Mouse (Mus musculus): ENCODE results near the gene Usp20. TPM values are rescaled to one million over a fixed set of nuclear protein-coding genes. Genes with fewer than 3 reads are reported as not detected.

Gene Usp20
- polyA plus RNA-seq, 1 experiment: 48.1 TPM

DNA sequence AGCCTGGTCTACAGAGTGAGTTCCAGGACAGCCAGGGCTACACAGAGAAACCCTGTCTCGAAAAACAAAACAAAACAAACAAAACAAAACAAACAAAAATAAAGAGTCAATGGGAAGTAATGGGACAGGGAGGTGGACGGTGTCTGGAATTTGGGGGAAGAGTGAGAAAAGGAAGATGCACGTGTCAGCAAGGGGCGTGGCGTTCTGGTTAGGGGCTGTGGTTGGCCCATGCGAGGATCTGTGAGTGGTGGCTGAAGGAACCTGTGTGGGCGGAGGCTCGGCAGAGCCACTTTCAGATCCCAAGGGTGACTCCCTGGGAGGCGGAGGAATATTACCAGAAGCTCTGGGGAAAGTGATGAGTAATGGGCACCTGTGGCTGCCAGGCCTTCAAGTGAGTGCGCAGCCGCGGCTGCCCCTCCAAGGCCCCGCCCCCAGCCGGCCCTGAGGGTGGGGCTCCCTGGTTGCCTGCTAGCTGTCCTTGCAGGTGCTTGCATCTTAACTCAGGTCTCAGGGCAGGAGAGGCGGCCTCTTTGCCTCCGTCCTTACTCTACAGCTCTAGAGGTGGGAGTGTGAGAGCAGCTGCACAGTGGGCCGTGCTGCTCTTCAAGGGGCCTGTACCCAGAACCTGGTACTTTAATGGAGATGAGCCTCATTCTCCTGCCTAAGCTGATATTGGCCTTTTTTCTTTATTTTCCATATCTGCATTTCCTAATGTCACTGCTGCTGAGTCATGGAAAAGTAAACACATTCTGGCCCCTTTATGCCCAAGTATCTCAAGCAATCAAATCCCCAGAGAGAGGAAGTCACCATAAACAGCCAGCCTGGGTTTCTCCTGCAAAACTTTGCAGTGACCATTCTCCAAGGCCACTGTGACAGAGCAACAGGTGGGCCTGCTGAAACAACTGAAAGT is 3.3 kb downstream of the Usp20 start:
- DNase-seq (ENCODE audit: extremely low spot score in 1 of 2, low spot score in 1 of 2): peak in 1 of 2 experiments; percentile 48

GRCm38 (mm10) chr2:30990221-30990620 is 8.1 kb downstream of the Usp20 start:
- no peak for DNase-seq (ENCODE audit: extremely low spot score in 1 of 2, low spot score in 1 of 2)

DNA sequence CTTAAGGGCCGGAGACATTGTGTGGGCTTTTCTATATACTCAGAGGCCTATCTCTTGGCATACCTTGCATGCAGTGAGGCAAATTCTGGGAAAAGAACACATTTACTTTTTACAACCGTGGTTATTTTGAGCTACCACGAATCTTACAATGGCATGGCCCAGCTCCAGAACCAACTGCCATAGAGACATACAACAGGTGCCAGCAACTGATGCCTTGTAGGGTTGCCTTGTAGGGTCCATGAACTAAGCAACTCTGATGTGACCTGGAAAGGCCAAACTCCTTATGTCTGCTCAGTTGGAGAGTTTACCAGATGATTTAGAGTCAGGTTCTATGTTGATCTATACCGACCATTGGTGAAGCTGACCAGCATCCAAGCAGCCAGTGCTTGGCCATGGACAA is 12.8 kb downstream of the Usp20 start:
- no peak for DNase-seq (ENCODE audit: extremely low spot score in 1 of 2, low spot score in 1 of 2)

DNA sequence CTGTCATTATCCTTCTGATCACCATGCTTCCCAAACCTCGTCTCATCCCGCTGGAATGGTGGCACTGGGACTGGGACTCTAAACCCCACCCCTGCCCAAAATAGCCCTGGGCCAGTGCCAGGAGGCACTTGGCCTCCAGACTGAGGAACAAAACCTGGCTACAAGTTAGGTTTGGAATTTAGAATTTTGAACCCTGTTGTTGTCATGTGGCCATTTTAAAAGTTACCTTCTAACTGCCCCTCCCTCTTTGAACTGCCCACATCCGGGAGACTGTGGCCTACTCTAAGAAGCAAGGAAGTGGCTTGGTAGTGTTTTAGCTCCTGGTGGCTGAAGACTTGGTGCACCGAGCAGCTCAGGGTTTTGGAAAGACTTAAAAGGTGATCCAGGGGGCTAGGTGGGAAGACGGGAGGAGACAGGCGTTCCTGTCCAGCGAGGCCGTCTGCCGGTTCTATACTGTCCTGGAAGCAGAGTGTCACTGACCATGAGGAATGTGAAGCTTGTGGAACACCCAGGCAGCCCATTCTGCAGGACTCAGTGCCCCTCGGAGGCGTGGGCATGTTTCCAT is 13.4 kb downstream of the Usp20 start:
- no peak for DNase-seq (ENCODE audit: extremely low spot score in 1 of 2, low spot score in 1 of 2)

DNA sequence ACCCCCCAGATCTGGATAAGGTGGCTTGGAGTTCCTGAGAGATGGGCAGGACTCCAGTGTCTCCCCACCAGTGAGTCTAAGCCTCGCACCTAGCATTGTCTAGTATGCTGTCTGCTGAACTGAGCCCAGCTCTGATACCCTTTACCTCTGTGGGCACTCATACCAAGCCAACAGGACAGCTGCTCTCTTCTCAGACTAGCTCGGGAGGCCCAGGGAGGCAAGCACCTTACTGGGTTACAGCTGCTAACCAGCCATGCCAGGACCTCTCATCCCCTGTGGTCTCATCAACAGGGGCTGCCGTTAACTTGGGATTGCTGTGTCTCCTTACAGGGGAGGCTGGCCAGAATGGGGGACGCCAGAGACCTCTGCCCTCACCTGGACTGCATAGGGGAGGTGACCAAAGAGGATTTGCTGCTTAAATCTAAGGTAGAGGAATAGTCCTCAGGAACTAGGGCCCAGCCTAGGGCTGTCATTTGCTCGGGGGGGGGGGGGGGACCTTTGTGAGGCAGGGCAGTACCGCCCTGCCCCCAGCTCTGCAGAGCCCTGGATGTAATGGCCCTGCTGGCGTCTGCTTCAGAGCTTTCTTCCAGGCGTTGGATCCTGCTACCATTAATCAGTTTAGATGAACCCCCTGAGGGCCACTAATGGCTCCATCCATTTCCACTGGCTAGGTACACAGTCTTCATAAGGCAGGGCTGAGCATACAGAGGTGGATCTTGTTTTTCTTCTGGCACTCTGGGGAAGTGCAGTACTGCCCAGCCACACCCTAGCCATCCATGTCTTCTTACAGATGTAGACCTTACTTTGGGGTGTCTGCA is 16.6 kb downstream of the Usp20 start:
- no peak for DNase-seq (ENCODE audit: extremely low spot score in 1 of 2, low spot score in 1 of 2)

DNA sequence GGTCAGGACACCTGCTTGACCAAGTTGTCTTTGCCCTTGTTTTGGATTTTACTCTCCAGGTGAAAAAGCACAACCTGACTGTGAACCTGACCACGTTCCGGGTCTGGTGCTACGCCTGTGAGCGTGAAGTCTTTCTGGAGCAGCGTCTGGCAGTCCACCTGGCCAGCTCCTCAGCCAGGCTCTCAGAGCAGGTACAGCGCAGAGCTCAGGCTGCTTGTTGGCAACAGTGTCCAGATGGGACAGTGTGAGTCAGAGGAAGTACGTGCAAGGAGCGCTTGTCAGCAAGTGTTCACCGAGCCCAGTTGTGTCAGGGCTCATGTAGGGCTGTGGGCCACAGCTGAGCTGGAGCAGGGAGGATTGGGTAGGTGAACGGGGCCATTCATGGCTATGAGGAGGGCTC is 20.8 kb downstream of the Usp20 start:
- DNase-seq (ENCODE audit: extremely low spot score in 1 of 2, low spot score in 1 of 2): no peak

- no peak for DNase-seq (ENCODE audit: extremely low spot score in 1 of 2, low spot score in 1 of 2)
Measured at GRCm38 (mm10) chr2:31005453-31005852, 23.4 kb downstream of the Usp20 start.

DNA sequence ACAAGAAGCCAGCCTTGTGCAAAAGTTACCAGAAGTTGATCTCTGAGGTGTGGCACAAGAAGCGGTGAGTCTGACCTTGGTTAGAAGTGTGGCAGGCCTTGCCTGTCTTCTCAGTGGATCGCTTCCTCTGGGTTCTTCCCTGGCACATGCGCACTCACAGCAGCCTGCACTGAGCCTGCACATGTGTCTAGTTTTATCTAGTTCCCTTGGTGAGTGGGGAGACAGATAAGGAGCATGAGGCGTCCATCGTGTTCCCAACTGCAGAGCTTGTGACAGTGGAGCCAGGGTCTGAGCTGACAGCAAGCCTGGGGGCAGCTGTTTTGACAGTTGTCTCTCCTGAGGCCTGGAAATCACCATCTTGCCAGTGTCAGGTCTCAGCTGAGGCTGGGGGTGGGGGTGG is 24.4 kb downstream of the Usp20 start:
- DNase-seq (ENCODE audit: extremely low spot score in 1 of 2, low spot score in 1 of 2): no peak

GRCm38 (mm10) chr2:31007208-31007607 is 25.1 kb downstream of the Usp20 start:
- DNase-seq (ENCODE audit: extremely low spot score in 1 of 2, low spot score in 1 of 2): no peak

GRCm38 (mm10) chr2:31013371-31014120 is 31.5 kb downstream of the Usp20 start:
- no peak for DNase-seq (ENCODE audit: extremely low spot score in 1 of 2, low spot score in 1 of 2)

DNA sequence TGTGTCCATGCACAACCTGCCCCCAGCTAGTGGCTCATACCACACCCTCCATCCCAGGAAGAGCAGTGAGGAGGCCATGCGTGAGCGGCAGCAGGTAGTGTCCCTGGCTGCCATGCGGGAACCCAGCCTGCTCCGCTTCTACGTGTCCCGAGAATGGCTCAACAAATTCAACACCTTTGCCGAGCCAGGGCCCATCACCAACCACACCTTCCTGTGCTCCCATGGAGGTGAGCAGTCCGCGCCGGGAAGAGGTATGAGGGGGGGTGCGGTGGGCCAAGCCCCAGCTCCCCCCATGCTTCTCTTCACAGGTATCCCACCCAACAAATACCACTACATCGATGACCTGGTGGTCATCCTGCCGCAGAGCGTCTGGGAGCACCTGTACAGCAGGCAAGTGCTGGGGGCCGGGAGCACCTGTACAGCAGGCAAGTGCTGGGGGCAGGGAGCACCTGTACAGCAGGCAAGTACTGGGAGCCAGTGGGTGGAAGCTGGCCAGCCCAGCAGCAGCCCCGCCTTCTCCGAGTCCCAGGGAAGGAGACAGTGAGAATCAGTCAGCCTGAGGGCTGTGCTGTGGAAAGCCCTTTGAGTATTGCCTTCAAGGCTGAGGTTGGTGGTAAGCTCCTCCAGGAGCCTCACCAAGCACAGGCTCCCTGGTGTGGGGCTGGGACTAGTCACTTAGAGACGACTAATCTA is 35.7 kb downstream of the Usp20 start:
- DNase-seq (ENCODE audit: extremely low spot score in 1 of 2, low spot score in 1 of 2): no peak

- DNase-seq (ENCODE audit: extremely low spot score in 1 of 2, low spot score in 1 of 2): no peak
Measured at GRCm38 (mm10) chr2:31018519-31018918, 36.4 kb downstream of the Usp20 start.

GRCm38 (mm10) chr2:31019011-31019410 is 36.9 kb downstream of the Usp20 start:
- no peak for DNase-seq (ENCODE audit: extremely low spot score in 1 of 2, low spot score in 1 of 2)

GRCm38 (mm10) chr2:31020202-31020601 is 38.1 kb downstream of the Usp20 start:
- no peak for DNase-seq (ENCODE audit: extremely low spot score in 1 of 2, low spot score in 1 of 2)

GRCm38 (mm10) chr2:31023940-31024339 is 41.9 kb downstream of the Usp20 start:
- DNase-seq (ENCODE audit: extremely low spot score in 1 of 2, low spot score in 1 of 2): no peak

DNA sequence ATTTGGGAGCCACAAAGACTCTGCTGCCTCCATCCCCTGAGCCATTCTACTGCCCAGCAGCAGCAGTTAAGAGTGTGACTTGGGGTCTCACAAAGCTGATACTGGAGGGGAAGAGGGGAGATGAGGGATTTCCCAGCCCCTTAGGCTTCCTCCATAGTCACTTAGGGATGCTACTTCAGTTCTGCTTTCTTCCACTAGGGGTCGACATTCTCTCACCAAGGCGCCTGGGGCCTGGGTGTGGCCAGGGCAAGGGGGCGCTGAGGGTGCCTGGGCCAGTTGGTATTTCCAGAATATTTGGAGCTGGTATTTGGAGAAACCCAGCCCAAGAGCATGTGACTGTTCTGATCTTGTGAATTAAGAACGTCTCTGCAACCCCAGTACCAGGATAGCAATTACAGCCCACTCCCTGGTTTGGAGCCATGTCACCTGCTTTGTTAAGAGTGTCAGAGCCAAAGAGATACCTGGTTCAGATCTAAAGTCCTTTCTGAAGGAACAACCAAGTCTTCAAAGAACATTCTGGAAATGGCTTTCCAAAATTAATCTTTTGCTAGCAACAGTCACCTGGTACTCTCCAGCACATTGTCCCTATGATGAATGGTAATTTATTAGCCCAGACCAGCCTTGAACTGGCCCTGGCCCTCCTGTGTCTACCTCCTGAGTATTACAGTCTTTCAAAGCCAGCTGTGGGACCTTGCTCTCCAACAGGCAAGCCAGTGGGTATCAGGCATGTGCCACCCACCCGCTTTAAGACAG is 42.7 kb downstream of the Usp20 start:
- peak; percentile 29 to 90 for DNase-seq (ENCODE audit: extremely low spot score in 1 of 2, low spot score in 1 of 2)

GRCm38 (mm10) chr2:31025458-31025857 is 43.4 kb downstream of the Usp20 start:
- DNase-seq (ENCODE audit: extremely low spot score in 1 of 2, low spot score in 1 of 2): no peak

DNA sequence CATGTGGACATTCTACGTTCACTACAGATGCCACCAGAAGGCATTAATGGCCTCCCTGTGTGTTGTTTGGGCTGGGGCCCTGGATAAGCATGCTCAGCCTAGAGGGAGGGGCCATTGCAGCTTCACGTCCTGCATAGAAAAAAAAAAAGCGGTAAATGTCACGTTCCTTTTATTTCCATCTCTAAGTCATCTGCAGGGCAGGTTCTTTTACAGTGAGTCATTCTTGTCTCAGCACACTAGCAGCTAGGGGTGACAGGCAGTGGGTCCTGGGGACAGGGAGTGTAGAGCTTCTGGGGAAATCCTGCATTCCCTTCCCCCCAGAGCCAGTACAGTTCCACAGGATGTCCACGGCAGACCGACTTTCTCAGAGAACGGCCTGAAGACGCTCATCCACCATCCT is 44.6 kb downstream of the Usp20 start:
- no peak for DNase-seq (ENCODE audit: extremely low spot score in 1 of 2, low spot score in 1 of 2)

GRCm38 (mm10) chr2:31031972-31032371 is 49.9 kb downstream of the Usp20 start:
- DNase-seq (ENCODE audit: extremely low spot score in 1 of 2, low spot score in 1 of 2): no peak
